Mouse (Mus musculus) megakaryocyte, embryonic 14.5 days (primary cell): ENCODE data around the gene Grik1.

Experiments
- FLI1 ChIP-seq: IDR thresholded peaks from 2 replicates; pipeline ENCODE4 v1.6.1; 2012; ENCODE audit warnings: low read length, inconsistent platforms, mixed read lengths
- GATA1 ChIP-seq: IDR thresholded peaks from 3 replicates; pipeline ENCODE4 v1.6.1; 2012; ENCODE audit warnings: mixed read lengths, low read length, inconsistent platforms, borderline replicate concordance

GRCm38 (mm10) chr16:88252676-88253075, 37.4 kb downstream of the Grik1 start:
- TF ChIP-seq GATA1 (no peak), FLI1 (no peak)
